25 mouse cellular contexts compared by ENCODE assay signal in the genomic region with DNA sequence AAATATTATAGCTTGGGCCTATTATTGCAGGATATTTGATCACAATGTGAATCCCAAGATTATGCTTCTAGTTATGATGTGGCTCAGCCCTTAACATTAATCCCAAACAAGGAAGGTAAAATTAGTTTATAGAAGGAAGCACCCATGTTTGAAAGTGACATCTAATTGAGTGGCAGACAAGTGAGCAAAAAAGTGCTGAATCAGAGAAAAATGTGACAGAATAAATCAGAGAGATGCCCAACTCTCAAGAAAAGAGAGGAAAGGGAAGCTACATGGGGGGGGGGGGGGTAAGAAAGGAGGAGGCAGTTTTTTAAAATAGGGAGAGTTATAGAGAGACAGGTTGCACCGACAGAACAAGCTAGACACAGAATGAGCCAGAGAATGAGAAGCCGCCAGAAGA. TPM values are rescaled to one million over a fixed set of nuclear protein-coding genes. Genes with fewer than 3 reads are reported as not detected.
"Had no signal": no experiment of that assay in that cellular context is flagged by ENCODE, and none has a peak within 500 bp of the region (broad histone marks: within the 10 kb centered on the region; RNA-seq: fewer than 3 reads in every experiment).

No protein-coding gene starts in this region.

- H3K4me3 ChIP-seq: embryonic facial prominence, embryonic 10.5 days; embryonic facial prominence, embryonic 12.5 days; embryonic facial prominence, embryonic 13.5 days; embryonic facial prominence, embryonic 15.5 days; erythroblast, embryonic 14.5 days; forebrain, embryonic 10.5 days; forebrain, embryonic 12.5 days; forebrain, embryonic 13.5 days; forebrain, embryonic 15.5 days; gastrocnemius, adult 2 months; heart, adult 2 months had no signal

- H3K9ac ChIP-seq: embryonic facial prominence, embryonic 12.5 days; embryonic facial prominence, embryonic 13.5 days; embryonic facial prominence, embryonic 15.5 days; forebrain, embryonic 12.5 days; forebrain, embryonic 13.5 days; forebrain, embryonic 15.5 days; forebrain, postnatal 0 days had no signal

- H3K9me3 ChIP-seq: embryonic facial prominence, embryonic 10.5 days; embryonic facial prominence, embryonic 12.5 days; embryonic facial prominence, embryonic 13.5 days; embryonic facial prominence, embryonic 15.5 days; forebrain, embryonic 10.5 days; forebrain, embryonic 12.5 days; forebrain, embryonic 13.5 days; forebrain, embryonic 15.5 days had no signal

- H3K4me2 ChIP-seq: embryonic facial prominence, embryonic 12.5 days; embryonic facial prominence, embryonic 13.5 days; embryonic facial prominence, embryonic 15.5 days; forebrain, embryonic 12.5 days; forebrain, embryonic 13.5 days; forebrain, embryonic 15.5 days had no signal

- H3K27me3 ChIP-seq: embryonic facial prominence, embryonic 12.5 days; embryonic facial prominence, embryonic 13.5 days; embryonic facial prominence, embryonic 15.5 days; forebrain, embryonic 12.5 days; forebrain, embryonic 13.5 days; forebrain, embryonic 15.5 days had no signal

- H3K27ac ChIP-seq: embryonic facial prominence, embryonic 10.5 days; embryonic facial prominence, embryonic 12.5 days; embryonic facial prominence, embryonic 13.5 days; embryonic facial prominence, embryonic 15.5 days; forebrain, embryonic 10.5 days; forebrain, embryonic 12.5 days; forebrain, embryonic 13.5 days; forebrain, embryonic 15.5 days; gastrocnemius, adult 2 months; heart, adult 2 months had no signal

- H3K36me3 ChIP-seq: embryonic facial prominence, embryonic 12.5 days; embryonic facial prominence, embryonic 13.5 days; embryonic facial prominence, embryonic 15.5 days; forebrain, embryonic 15.5 days had no signal

- DNase-seq: cerebellum, adult 9-10 months; cerebellum, adult 9-11 months; cerebellum, postnatal 10 days; cerebellum, postnatal 14 days; cerebellum, postnatal 25 days; cerebellum, postnatal 36 days; embryo, embryonic 11 days; gastrocnemius, adult 2 months; gastrocnemius, postnatal 10 days; gastrocnemius, postnatal 14 days; gastrocnemius, postnatal 25 days; gastrocnemius, postnatal 36 days; heart, adult 18-20 months; heart, adult 2 months had no signal

RNA-seq across cellular contexts. Expression of a gene that starts 55.4 kb away (rescaled TPM):
- total RNA-seq: gastrocnemius, adult 8-10 months had no signal
- polyA plus RNA-seq: heart, adult 2 months had no signal
